Mouse (Mus musculus): ENCODE results near the gene Tlr8. TPM values are rescaled to one million over a fixed set of nuclear protein-coding genes. Genes with fewer than 3 reads are reported as not detected.
A peak's percentile ranks its signal among the peaks of the same experiment; 100 is the strongest.

Tlr8 gene
- polyA plus RNA-seq, 1 experiment from 2014 or later: 0.63 TPM

DNA sequence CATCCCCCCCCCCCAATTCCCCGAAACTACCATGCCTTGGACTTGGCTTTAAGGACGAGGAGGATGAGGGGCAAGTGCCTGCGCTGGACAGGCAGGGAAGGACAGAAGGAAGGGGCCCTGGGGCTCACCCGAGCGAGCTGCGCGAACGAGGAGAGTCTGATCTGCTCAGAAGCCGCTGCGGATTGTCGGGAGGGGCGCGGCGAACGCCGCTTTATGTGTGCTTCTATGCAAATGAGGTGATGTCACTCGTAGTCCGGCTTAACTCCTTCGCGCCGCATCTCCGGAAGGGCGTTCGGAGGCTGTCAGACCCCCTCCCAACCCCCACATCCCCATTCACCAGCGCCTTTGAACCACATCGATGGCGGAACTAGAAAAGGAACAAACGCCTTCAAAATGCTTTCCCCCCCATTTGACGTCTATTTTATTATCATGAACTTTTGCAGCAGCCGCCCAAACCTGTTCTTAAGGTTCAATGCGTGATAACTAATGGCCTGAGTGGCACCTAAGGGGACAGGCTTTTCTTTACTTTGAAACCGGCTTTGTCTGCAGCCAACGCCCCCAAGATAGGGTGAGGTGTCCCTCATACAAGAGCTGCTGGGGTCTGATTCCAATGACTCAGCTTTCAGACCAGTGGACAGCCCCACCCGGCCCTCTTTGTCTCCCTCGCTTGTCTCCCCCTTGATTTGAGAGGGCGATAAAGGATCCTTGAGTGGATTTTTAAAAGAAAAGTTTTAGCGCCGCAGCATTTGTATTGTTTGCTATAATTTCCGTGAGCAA lies 55.0 kb downstream of the Tlr8 start, which contains the start of gene Tmsb4x:
Gene Tmsb4x, minus strand, starts transcription at position 338 of the 777 bp plus-strand sequence.
- no peaks in the 10 kb centered on the region for H3K9me3 ChIP-seq (ENCODE audit: control insufficient read depth, low read length)
- H3K4me3 ChIP-seq (ENCODE audit: low read depth, low read length): peak within 1 kb of the TSS; percentile 59
- peak; percentile 76 for DNase-seq (ENCODE audit: low spot score)
- peak within 1 kb of the TSS; percentile 68 for H3K27ac ChIP-seq (ENCODE audit: low read depth, low read length)
- no peaks in the 10 kb centered on the region for H3K36me3 ChIP-seq (ENCODE audit: control insufficient read depth, insufficient read depth, low read length)
- H3K4me1 ChIP-seq (replicated peaks; ENCODE audit: control insufficient read depth, insufficient read depth, low read length): peaks cover 2% of the 10 kb centered on the region; the same call in 1 of the 2 replicates
- H3K27me3 ChIP-seq (replicated peaks; ENCODE audit: control insufficient read depth, insufficient read depth, low read length): peaks cover 15% of the 10 kb centered on the region
- ATAC-seq (replicated peaks; ENCODE audit: low FRiP score): peak; percentile 85
- peak within 1 kb of the TSS; percentile 68 for H3K4me2 ChIP-seq
- peak within 1 kb of the TSS; percentile 69 for H3K9ac ChIP-seq (ENCODE audit: low read depth, low read length)
- 18% methylated on average over 39 of the region's 39 CpGs for WGBS

DNA sequence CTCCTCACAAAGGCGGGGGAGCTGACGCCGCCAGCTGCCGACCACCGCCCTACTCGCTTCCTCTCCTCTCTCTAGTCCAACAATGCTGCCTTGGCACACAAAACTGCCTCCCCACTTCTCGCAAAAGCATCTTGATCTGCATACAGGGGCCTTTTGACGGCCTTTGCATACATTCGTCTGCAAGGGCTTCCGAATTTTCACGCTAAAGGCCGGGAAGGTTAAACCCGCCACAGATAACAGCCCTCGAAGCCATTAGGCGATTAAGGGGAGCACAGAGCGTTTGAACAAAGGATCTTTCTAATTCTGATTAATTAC lies 55.7 kb downstream of the Tlr8 start:
- Histone ChIP-seq H3K27ac (ENCODE audit: low read depth, low read length) (peak overlapping the region; percentile 68), H3K27me3 (replicated peaks; ENCODE audit: control insufficient read depth, insufficient read depth, low read length) (peaks cover 15% of the 10 kb centered on the region), H3K9ac (ENCODE audit: low read depth, low read length) (peak overlapping the region; percentile 69), H3K4me1 (replicated peaks; ENCODE audit: control insufficient read depth, insufficient read depth, low read length) (peaks cover 2% of the 10 kb centered on the region; the same call in 1 of the 2 replicates), H3K36me3 (ENCODE audit: control insufficient read depth, insufficient read depth, low read length) (no peaks in the 10 kb centered on the region), H3K4me3 (ENCODE audit: low read depth, low read length) (peak overlapping the region; percentile 59), H3K4me2 (peak overlapping the region; percentile 68), H3K9me3 (ENCODE audit: control insufficient read depth, low read length) (no peaks in the 10 kb centered on the region)
- DNase-seq (ENCODE audit: low spot score): no peak
- ATAC-seq (replicated peaks; ENCODE audit: low FRiP score): no peak
- 12% methylated on average over 16 of the region's 16 CpGs for WGBS

DNA sequence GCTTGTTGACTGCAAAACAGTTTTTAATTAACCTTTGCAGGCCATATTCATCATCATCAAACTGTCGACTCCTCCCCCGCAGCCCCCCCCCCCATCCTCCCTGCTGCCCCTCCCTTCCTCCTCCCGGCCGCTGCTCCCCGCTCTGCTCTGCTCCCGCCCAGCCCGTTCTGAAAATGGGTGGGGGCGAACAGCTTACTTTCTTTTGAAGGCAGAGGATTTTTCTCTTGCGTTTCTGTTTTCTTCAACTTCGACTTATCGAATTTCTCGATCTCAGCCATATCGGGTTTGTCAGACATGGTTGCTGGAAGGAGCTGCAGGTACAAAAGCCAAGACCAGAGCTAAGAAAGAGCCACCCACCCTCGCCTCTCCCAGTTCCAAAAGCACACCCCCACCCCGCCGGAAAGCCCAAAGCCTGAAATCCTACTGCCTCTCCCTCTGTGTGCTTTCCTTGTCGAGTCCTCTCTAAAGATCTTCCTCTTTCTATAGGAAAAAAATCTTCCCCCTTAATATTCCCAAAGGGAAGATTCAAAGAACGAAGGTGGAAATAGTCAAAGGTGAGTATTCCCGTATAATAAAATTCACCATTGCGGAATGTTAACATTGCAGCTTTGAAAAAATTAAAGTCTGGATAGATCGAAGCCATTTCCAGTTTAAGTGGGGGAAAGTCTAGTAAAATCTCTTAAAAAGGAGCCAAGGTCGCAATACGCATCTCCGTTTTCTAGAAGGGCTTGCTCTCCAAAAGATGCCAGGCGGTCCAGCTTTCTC lies 56.2 kb downstream of the Tlr8 start:
- Histone ChIP-seq H3K4me1 (replicated peaks; ENCODE audit: control insufficient read depth, insufficient read depth, low read length) (peaks cover 2% of the 10 kb centered on the region; the same call in 1 of the 2 replicates), H3K4me3 (ENCODE audit: low read depth, low read length) (peak overlapping the region; percentile 59), H3K4me2 (peak overlapping the region; percentile 68), H3K27me3 (replicated peaks; ENCODE audit: control insufficient read depth, insufficient read depth, low read length) (peaks cover 15% of the 10 kb centered on the region), H3K9me3 (ENCODE audit: control insufficient read depth, low read length) (no peaks in the 10 kb centered on the region), H3K36me3 (ENCODE audit: control insufficient read depth, insufficient read depth, low read length) (no peaks in the 10 kb centered on the region), H3K27ac (ENCODE audit: low read depth, low read length) (peak overlapping the region; percentile 68), H3K9ac (ENCODE audit: low read depth, low read length) (peak overlapping the region; percentile 69)
- ATAC-seq (replicated peaks; ENCODE audit: low FRiP score): no peak
- WGBS: 14% methylated on average over 25 of the region's 25 CpGs
- no peak for DNase-seq (ENCODE audit: low spot score)

DNA sequence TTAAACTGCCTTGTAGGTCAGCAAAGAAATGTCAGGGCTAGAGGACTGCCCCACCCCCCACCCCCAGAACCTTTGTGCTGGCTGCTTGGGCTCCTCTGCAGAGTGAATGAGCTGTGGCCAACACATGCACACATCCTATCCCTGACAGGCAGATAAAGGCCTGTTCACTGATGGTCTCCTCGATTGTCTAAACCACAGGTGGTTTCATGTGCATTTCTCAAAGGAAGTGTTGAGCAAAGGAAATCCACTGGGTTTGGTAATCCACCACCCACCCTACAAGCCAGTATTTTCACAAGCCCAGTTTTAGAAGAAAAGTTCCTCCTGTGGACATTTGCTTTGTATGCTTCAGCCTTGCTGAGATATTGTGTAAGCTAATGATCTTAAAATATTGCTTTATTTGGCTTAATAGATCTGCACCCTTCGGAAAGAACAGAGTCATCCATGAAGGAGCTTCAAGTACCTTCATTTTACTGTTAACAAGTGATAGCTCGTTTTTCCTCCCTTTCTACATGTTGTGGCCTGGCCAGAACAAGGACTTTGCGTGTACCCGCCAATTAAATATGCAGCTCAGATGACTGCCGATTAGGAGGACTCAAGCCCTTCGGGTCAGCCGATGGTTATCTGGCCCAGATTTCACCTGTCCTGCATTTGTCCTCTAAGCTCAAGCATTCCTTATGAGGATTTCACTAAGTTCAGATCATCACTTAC lies 58.2 kb downstream of the Tlr8 start:
- no peaks in the 10 kb centered on the region for H3K9me3 ChIP-seq (ENCODE audit: control insufficient read depth, low read length)
- WGBS: 51% methylated on average over 8 of the region's 8 CpGs
- H3K27me3 ChIP-seq (replicated peaks; ENCODE audit: control insufficient read depth, insufficient read depth, low read length): peaks cover 15% of the 10 kb centered on the region
- no peak overlapping the region for H3K4me3 ChIP-seq (ENCODE audit: low read depth, low read length)
- H3K36me3 ChIP-seq (ENCODE audit: control insufficient read depth, insufficient read depth, low read length): no peaks in the 10 kb centered on the region
- no peak overlapping the region for H3K4me2 ChIP-seq
- ATAC-seq (replicated peaks; ENCODE audit: low FRiP score) (0 out of 2 replicates have a peak, but pooled peaks have one; percentile 37), DNase-seq (ENCODE audit: low spot score) (no peak)
- no peak overlapping the region for H3K27ac ChIP-seq (ENCODE audit: low read depth, low read length)
- peaks cover 2% of the 10 kb centered on the region; the same call in 1 of the 2 replicates for H3K4me1 ChIP-seq (replicated peaks; ENCODE audit: control insufficient read depth, insufficient read depth, low read length)
- H3K9ac ChIP-seq (ENCODE audit: low read depth, low read length): no peak overlapping the region

DNA sequence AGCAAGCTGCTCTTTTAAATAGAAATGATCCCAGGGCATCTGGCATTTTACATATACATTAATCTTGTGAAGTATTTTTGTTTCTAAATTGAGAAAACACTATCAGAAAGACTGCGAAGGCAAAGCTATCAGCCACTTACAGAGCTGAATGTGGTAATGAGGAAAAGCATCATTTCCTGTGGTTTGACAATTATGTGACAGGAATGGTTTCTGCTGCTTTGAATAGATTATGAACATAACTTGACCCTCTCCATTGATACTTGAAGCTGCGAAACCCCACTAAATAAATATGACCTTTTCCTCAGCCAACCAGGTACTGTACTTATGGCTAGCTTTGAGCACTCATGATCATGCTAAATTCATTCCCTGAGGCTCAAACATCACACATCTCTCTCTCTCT lies 62.8 kb downstream of the Tlr8 start:
- H3K9ac ChIP-seq (ENCODE audit: low read depth, low read length): no peak overlapping the region
- H3K27me3 ChIP-seq (replicated peaks; ENCODE audit: control insufficient read depth, insufficient read depth, low read length): peaks cover 6% of the 10 kb centered on the region
- no peaks in the 10 kb centered on the region for H3K36me3 ChIP-seq (ENCODE audit: control insufficient read depth, insufficient read depth, low read length)
- H3K4me3 ChIP-seq (ENCODE audit: low read depth, low read length): no peak overlapping the region
- 31% methylated on average over 2 of the region's 2 CpGs for WGBS
- DNase-seq (ENCODE audit: low spot score) (no peak), ATAC-seq (replicated peaks; ENCODE audit: low FRiP score) (0 out of 2 replicates have a peak, but pooled peaks have one; percentile 29)
- no peaks in the 10 kb centered on the region for H3K4me1 ChIP-seq (replicated peaks; ENCODE audit: control insufficient read depth, insufficient read depth, low read length)
- H3K4me2 ChIP-seq: no peak overlapping the region
- H3K9me3 ChIP-seq (ENCODE audit: control insufficient read depth, low read length): no peaks in the 10 kb centered on the region
- no peak overlapping the region for H3K27ac ChIP-seq (ENCODE audit: low read depth, low read length)

DNA sequence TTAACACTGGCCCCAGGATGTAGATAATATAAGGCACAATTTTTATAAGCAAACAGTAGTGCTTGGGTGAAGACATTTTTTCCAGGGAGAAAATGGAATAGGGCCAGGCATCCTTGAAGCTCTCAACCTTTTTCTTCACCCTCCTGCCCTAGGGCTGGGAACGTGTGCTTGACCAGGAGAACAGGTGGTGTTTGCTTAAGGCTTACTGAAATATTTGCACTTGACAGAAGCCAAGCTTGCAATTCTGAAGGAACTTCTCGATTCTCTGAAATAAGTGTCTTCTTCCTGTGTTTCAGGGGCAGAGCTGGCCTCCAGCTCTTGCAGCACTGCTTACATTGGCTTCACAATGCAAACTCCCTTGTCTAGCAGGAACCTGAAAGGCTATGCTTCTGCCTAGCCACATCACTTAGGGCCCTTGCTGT lies 68.9 kb downstream of the Tlr8 start:
- Histone ChIP-seq H3K9me3 (ENCODE audit: control insufficient read depth, low read length) (no peaks in the 10 kb centered on the region), H3K27ac (ENCODE audit: low read depth, low read length) (no peak overlapping the region), H3K4me1 (replicated peaks; ENCODE audit: control insufficient read depth, insufficient read depth, low read length) (no peaks in the 10 kb centered on the region), H3K36me3 (ENCODE audit: control insufficient read depth, insufficient read depth, low read length) (no peaks in the 10 kb centered on the region), H3K9ac (ENCODE audit: low read depth, low read length) (no peak overlapping the region), H3K4me2 (no peak overlapping the region), H3K4me3 (ENCODE audit: low read depth, low read length) (no peak overlapping the region), H3K27me3 (replicated peaks; ENCODE audit: control insufficient read depth, insufficient read depth, low read length) (peaks cover 7% of the 10 kb centered on the region; the same call in 1 of the 2 replicates)
- WGBS: 44% methylated on average over 2 of the region's 2 CpGs
- no peak for ATAC-seq (replicated peaks; ENCODE audit: low FRiP score)
- no peak for DNase-seq (ENCODE audit: low spot score)

Other genes starting within 250 kb of the Tlr8 start
- gene Tmsb4x, start 55.0 kb downstream of the Tlr8 start, polyA plus RNA-seq (2014; fragmentation: Nextera tagmentation; extraction: Ambion mirVana): 1,729 and 1,856 TPM in 2 replicates
- 0.83 and 1.1 TPM in 2 replicates for gene Tlr7, start 66.2 kb upstream of the Tlr8 start, polyA plus RNA-seq (2014; fragmentation: Nextera tagmentation; extraction: Ambion mirVana)
- gene Prps2, start 118.4 kb upstream of the Tlr8 start, polyA plus RNA-seq (2014; fragmentation: Nextera tagmentation; extraction: Ambion mirVana): 25.2 and 25.9 TPM in 2 replicates